Mouse (Mus musculus): ENCODE results near the gene Tomm20. TPM values are rescaled to one million over a fixed set of nuclear protein-coding genes. Genes with fewer than 3 reads are reported as not detected.
"Not testable (repeated sequence)": the region's sequence is repeated elsewhere in the genome, so short reads cannot be mapped to it uniquely, and the experiment has no call there.

Gene Tomm20
- total RNA-seq, 2 experiments from 2014 or later: 206 to 209 TPM

- not testable (repeated sequence) for DNase-seq
These were observed 63.1 kb downstream of the Tomm20 start for GRCm38 (mm10) chr8:126882586-126882985.

GRCm38 (mm10) chr8:126881641-126882140 is 64.0 kb downstream of the Tomm20 start:
- DNase-seq: no peak

Other genes starting within 250 kb of the Tomm20 start
- gene Rbm34, start 25.2 kb upstream of the Tomm20 start, total RNA-seq (2021): 10 to 100 TPM; 10.7 to 12.4 TPM
- gene Pard3, start 118.0 kb upstream of the Tomm20 start, total RNA-seq (2021): 10 to 100 TPM; 19.7 to 32.0 TPM